Mouse (Mus musculus): ENCODE results near the gene Agrn. TPM values are rescaled to one million over a fixed set of nuclear protein-coding genes. Genes with fewer than 3 reads are reported as not detected.
"Not testable (repeated sequence)": the region's sequence is repeated elsewhere in the genome, so short reads cannot be mapped to it uniquely, and the experiment has no call there.

The Agrn gene
- polyA plus RNA-seq, 2 experiments from 2014 or later: 2.6 to 2.8 TPM

- not testable (repeated sequence) for ATAC-seq
These were observed 46.4 kb downstream of the Agrn start for GRCm38 (mm10) chr4:156150887-156151286.

GRCm38 (mm10) chr4:156136285-156137100 is 60.8 kb downstream of the Agrn start:
- no peak for ATAC-seq

GRCm38 (mm10) chr4:156135801-156136200 is 61.5 kb downstream of the Agrn start:
- no peak for ATAC-seq

- no peak for ATAC-seq
These were observed 62.2 kb downstream of the Agrn start for GRCm38 (mm10) chr4:156135112-156135511.

GRCm38 (mm10) chr4:156133943-156134605 is 63.2 kb downstream of the Agrn start:
- ATAC-seq: no peak

- ATAC-seq: no peak
These were observed 64.0 kb downstream of the Agrn start for GRCm38 (mm10) chr4:156133334-156133733.

- ATAC-seq: no peak
These were observed 66.3 kb downstream of the Agrn start for GRCm38 (mm10) chr4:156130940-156131339.

GRCm38 (mm10) chr4:156130436-156130835 is 66.9 kb downstream of the Agrn start, which contains the start of gene Rnf223:
Gene Rnf223, plus strand, starts transcription at chr4:156130513.
- ATAC-seq: no peak

- ATAC-seq: no peak
These were observed 68.5 kb downstream of the Agrn start for GRCm38 (mm10) chr4:156128746-156129145.

- ATAC-seq: no peak
These were observed 70.4 kb downstream of the Agrn start for GRCm38 (mm10) chr4:156126841-156127240.

- no peak for ATAC-seq
These were observed 71.9 kb downstream of the Agrn start for GRCm38 (mm10) chr4:156125393-156125792.

- ATAC-seq: no peak
These were observed 73.2 kb downstream of the Agrn start for GRCm38 (mm10) chr4:156124077-156124476.

Other genes starting within 250 kb of the Agrn start
- 1 to 10 TPM; 2.5 to 5.7 TPM for gene C1qtnf12, start 235.2 kb downstream of the Agrn start, polyA plus RNA-seq (2017; shearing (Covaris generic))
- under 1 TPM; 0.90 to 0.95 TPM for gene B3galt6, start 204.8 kb downstream of the Agrn start, polyA plus RNA-seq (2017; shearing (Covaris generic))
- 100 to 1,000 TPM; 464 to 478 TPM for gene Sdf4, start 204.6 kb downstream of the Agrn start, polyA plus RNA-seq (2017; shearing (Covaris generic))
- gene Tnfrsf4, start 183.6 kb downstream of the Agrn start, polyA plus RNA-seq (2017; shearing (Covaris generic)): 100 to 1,000 TPM; 802 to 961 TPM
- gene Tnfrsf18, start 171.3 kb downstream of the Agrn start, polyA plus RNA-seq (2017; shearing (Covaris generic)): 100 to 1,000 TPM; 770 to 845 TPM
- not detected for gene Ttll10, start 138.1 kb downstream of the Agrn start, polyA plus RNA-seq (2017; shearing (Covaris generic))
- gene 9430015G10Rik, start 87.5 kb downstream of the Agrn start, polyA plus RNA-seq (2017; shearing (Covaris generic)): 10 to 100 TPM; 14.9 to 19.3 TPM
- under 1 TPM in 1 of 2 experiments, not detected in 1; 0.20 TPM for gene Rnf223, start 67.0 kb downstream of the Agrn start, polyA plus RNA-seq (2017; shearing (Covaris generic))
- gene Isg15, start 3.3 kb upstream of the Agrn start, polyA plus RNA-seq (2017; shearing (Covaris generic)): 10 to 100 TPM; 29.5 to 84.6 TPM
- gene AW011738, start 5.8 kb upstream of the Agrn start, polyA plus RNA-seq (2017; shearing (Covaris generic)): 1 to 10 TPM; 2.6 to 7.4 TPM
- 1 to 10 TPM in 1 of 2 experiments, under 1 TPM in 1; 0.30 to 1.3 TPM for gene Perm1, start 18.4 kb upstream of the Agrn start, polyA plus RNA-seq (2017; shearing (Covaris generic))
- gene Plekhn1, start 37.4 kb upstream of the Agrn start, polyA plus RNA-seq (2017; shearing (Covaris generic)): 1 to 10 TPM; 5.8 to 6.1 TPM
- 10 to 100 TPM; 14.5 to 15.9 TPM for gene Noc2l, start 38.5 kb upstream of the Agrn start, polyA plus RNA-seq (2017; shearing (Covaris generic))
- gene Samd11, start 58.2 kb upstream of the Agrn start, polyA plus RNA-seq (2017; shearing (Covaris generic)): 1 to 10 TPM; 2.8 to 2.9 TPM
- gene Vmn2r-ps159, start 133.6 kb upstream of the Agrn start, polyA plus RNA-seq (2017; shearing (Covaris generic)): not detected